Mouse (Mus musculus): ENCODE measurements around the gene Iqcc. TPM values are rescaled to one million over a fixed set of nuclear protein-coding genes. Genes with fewer than 3 reads are reported as not detected.

Iqcc gene
- total RNA-seq, 2 experiments from 2014 or later, result 31.5 to 34.3 TPM

DNA sequence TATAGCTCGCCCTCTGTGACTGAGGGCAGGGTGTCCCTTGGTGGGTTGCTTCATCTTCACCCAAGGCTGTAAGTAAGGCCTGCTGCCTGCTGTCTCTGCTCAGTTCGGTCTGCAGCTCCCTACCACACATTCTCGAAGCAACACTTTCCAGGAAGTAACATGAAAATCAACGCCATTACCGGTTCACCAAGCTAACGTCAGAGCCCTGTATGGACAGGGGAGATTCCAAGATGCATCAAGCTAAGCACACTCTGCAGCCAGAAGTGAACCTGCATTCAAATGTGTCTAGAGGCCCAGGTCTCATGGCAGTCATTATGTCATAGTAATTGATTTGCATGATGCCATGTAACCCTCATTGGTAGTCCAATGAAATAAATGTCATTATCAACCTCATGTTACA, 48.9 kb downstream of the Iqcc start:
- TF ChIP-seq CTCF (conservative IDR thresholded peaks at IDR 0.05), result no peak
- Histone ChIP-seq H3K4me3 (no peak overlapping the region), H3K27ac (no peak overlapping the region)
- DNase-seq (ENCODE audit: low spot score in 2 of 2), result no peak

DNA sequence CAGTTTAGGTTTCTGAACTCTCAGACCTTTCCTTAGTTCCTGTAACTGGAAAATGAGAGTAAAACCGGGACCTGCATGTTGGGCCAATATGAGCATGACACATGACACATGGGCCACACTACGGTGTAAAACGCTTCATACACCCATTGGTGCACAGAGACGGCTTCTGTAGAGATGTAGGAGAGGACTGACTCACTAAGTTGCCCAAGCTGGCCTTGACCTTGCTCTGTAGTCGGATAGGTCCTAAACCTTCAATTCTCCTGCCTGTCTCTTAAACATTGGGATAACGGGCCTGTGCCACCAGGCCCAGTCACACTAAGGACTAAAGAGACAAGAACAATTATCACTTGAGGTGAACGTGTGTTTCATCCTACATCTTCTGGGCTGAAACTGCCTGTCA, 50.5 kb downstream of the Iqcc start:
- no peak for TF ChIP-seq CTCF (conservative IDR thresholded peaks at IDR 0.05)
- H3K27ac ChIP-seq, result no peak overlapping the region
- no peak for DNase-seq (ENCODE audit: low spot score in 2 of 2)
- H3K4me3 ChIP-seq, result no peak overlapping the region

DNA sequence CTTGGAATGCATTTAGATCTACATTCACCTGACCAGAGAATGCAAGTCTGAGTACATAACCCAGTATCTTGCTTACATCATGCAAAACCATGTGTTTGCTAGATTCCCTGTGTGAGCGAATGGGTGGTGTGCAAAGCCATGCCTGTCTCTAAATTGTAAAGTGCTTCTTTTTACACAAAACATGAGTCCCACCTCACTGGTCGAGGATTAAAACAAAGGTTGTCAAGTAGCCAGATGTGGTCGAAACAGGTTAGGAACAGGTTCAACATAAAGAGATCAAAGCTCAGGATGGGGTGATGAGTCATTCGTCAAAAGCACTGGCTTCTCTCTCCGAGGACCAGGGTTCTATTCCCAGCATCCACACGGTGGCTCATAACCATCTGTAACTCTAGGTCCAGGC, 53.8 kb downstream of the Iqcc start:
- TF ChIP-seq CTCF (conservative IDR thresholded peaks at IDR 0.05), result no peak
- DNase-seq (ENCODE audit: low spot score in 2 of 2), result no peak
- H3K27ac ChIP-seq, result no peak overlapping the region
- no peak overlapping the region for H3K4me3 ChIP-seq

Other genes starting within 250 kb of the Iqcc start
- gene Zbtb8a, start 241.0 kb downstream of the Iqcc start, total RNA-seq (2021), result 1 to 10 TPM; 4.1 TPM
- 1 to 10 TPM; 3.9 to 4.0 TPM for gene Zbtb8b, start 178.2 kb downstream of the Iqcc start, total RNA-seq (2021)
- gene Bsdc1, start 157.5 kb downstream of the Iqcc start, total RNA-seq (2021), result 10 to 100 TPM; 56.2 to 62.7 TPM
- gene Tssk3, start 128.1 kb downstream of the Iqcc start, total RNA-seq (2021), result under 1 TPM in 1 of 2 experiments, not detected in 1; 0.38 TPM
- gene Fam229a, start 127.9 kb downstream of the Iqcc start, total RNA-seq (2021), result not detected
- gene Marcksl1, start 105.5 kb downstream of the Iqcc start, total RNA-seq (2021), result 100 to 1,000 TPM in 1 of 2 experiments, 10 to 100 TPM in 1; 94.6 to 103 TPM
- gene Hdac1, start 76.4 kb downstream of the Iqcc start, total RNA-seq (2021), result 10 to 100 TPM; 48.9 to 49.8 TPM
- gene Lck, start 45.5 kb downstream of the Iqcc start, total RNA-seq (2021), result 1 to 10 TPM; 2.8 to 6.2 TPM
- under 1 TPM; 0.41 to 0.83 TPM for gene Fam167b, start 40.5 kb downstream of the Iqcc start, total RNA-seq (2021)
- 100 to 1,000 TPM; 117 to 120 TPM for gene Eif3i, start 18.5 kb downstream of the Iqcc start, total RNA-seq (2021)
- gene Tmem234, start 18.4 kb downstream of the Iqcc start, total RNA-seq (2021), result 10 to 100 TPM; 83.1 to 86.2 TPM
- 1 to 10 TPM; 5.7 to 7.4 TPM for gene Dcdc2b, start 4.8 kb downstream of the Iqcc start, total RNA-seq (2021)
- gene Ccdc28b, start 4.8 kb upstream of the Iqcc start, total RNA-seq (2021), result 10 to 100 TPM; 70.2 to 81.0 TPM
- gene Txlna, start 22.0 kb upstream of the Iqcc start, total RNA-seq (2021), result 10 to 100 TPM; 49.7 to 51.3 TPM
- 10 to 100 TPM; 88.7 to 97.9 TPM for gene Kpna6, start 53.7 kb upstream of the Iqcc start, total RNA-seq (2021)
- 10 to 100 TPM; 14.6 TPM for gene Tmem39b, start 77.7 kb upstream of the Iqcc start, total RNA-seq (2021)
- gene Khdrbs1, start 123.2 kb upstream of the Iqcc start, total RNA-seq (2021), result 10 to 100 TPM; 87.4 to 92.5 TPM
- 100 to 1,000 TPM; 134 to 137 TPM for gene Ptp4a2, start 192.1 kb upstream of the Iqcc start, total RNA-seq (2021)

All from layer of hippocampus, adult 2 months (tissue).